Mouse (Mus musculus): ENCODE measurements around the gene Lypla2.
A peak's percentile ranks its signal among the peaks of the same experiment; 100 is the strongest.

Lypla2 gene

GRCm38 (mm10) chr4:135972911-135973811, 735 bp upstream of the Lypla2 start:
- DNase-seq (ENCODE audit: low read depth, low spot score): no peak

DNA sequence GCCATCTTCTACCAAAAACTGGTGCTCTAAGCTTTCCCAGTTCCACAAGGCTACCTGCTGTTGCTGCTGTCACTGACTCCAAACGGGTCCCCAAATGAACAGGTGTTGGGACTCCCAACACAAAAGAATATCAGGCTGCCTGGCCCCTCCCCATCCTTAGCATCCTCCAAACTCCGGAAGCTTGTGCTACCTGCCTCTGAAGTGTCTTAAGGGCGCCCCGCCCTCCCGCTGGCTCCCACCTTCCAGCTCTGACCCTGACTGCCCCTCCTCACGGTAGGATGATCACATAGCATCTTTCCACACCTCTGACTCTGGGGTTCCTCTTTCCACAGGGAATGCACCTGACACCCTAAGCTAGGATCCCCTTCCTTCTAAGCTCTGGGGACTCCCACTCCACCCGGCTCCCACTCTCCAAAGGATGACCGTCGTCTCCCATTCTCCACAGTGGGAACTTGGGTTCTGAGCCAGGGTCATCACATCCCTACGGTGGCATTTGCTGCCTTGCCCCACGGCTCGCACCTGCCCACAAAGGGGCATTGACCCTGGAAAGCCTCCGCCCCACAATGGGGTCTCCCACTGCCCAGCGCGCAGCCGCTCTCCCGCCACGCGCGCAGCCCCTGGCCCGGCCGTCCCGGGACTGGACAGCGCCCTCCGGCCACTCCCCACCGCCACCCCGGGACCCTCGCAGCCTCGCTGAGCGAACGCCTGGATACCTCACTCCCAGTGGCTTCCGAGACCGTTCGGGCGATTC, 446 bp downstream of the Lypla2 start:
- no peak for DNase-seq (ENCODE audit: low read depth, low spot score)

- DNase-seq (ENCODE audit: low read depth, low spot score): no peak
Measured at GRCm38 (mm10) chr4:135970585-135970984, 1.8 kb downstream of the Lypla2 start.

DNA sequence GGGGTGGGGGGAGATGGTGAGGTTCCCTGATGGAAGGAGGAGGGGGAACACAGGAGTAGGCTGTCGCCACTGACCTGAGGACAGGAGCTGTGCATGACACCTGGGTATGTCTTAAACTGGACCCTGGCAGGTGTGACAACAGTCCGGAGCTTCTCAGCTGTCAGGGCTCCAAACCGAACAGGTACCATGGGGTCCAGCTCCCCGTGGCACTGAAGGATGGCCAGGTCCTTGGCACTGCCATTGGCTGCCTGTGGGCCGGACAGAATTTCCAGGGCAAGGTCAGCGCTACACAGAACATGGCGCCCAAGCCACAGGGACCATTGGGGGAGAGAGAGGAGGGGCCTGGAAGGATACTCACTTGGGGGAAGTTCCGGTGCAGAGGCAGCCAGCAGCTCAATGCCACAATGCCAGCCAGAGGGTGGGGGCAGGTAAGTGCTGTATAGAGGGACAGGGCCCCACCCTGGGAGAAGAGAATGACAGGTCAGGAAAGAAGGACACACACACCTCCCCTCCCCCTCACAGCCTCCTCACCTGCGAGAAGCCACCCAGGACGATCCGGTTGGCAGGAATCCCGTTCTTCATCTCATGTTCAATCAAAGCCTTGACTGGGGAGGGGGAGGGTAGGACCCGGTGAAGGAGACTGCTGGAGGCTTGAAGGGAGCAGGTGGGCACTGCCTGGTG, 3.2 kb downstream of the Lypla2 start:
- DNase-seq (ENCODE audit: low read depth, low spot score): no peak

DNA sequence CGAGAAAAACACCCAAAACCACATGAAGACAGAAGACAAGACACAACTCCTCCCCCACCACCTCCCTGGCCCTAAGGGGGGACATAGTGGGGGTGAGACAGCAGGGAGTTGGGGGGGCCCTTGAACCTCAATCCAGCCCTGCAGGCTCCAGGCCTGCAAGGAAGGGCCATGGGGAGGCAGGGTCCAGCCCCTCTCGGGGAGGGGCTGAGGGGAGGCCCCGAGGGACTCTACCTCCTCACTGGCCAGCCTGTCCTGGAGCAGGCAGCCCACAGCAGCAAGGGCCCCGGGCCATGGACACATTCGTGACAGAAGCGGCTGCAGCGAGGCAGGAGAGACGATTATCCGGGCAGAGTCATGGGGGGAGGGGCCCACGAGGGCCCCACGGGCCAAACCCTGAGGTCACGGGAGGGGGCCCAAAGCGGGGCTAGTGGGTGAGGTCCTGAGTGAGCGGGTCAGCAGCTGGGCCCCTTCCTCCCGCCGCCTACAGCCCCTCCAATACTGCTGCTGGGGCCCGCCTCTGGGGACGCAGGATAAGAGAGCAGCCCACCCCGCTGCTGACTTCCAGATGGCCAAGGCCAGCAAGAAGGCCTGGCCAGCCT, 4.1 kb downstream of the Lypla2 start:
- DNase-seq (ENCODE audit: low read depth, low spot score): no peak

- DNase-seq (ENCODE audit: low read depth, low spot score): no peak
Measured at GRCm38 (mm10) chr4:135967086-135967760, 5.2 kb downstream of the Lypla2 start.

GRCm38 (mm10) chr4:135966283-135966682, 6.1 kb downstream of the Lypla2 start:
- no peak for DNase-seq (ENCODE audit: low read depth, low spot score)

GRCm38 (mm10) chr4:135965113-135965512, 7.3 kb downstream of the Lypla2 start:
- no peak for DNase-seq (ENCODE audit: low read depth, low spot score)

GRCm38 (mm10) chr4:135964426-135964825, 8.0 kb downstream of the Lypla2 start:
- no peak for DNase-seq (ENCODE audit: low read depth, low spot score)

DNA sequence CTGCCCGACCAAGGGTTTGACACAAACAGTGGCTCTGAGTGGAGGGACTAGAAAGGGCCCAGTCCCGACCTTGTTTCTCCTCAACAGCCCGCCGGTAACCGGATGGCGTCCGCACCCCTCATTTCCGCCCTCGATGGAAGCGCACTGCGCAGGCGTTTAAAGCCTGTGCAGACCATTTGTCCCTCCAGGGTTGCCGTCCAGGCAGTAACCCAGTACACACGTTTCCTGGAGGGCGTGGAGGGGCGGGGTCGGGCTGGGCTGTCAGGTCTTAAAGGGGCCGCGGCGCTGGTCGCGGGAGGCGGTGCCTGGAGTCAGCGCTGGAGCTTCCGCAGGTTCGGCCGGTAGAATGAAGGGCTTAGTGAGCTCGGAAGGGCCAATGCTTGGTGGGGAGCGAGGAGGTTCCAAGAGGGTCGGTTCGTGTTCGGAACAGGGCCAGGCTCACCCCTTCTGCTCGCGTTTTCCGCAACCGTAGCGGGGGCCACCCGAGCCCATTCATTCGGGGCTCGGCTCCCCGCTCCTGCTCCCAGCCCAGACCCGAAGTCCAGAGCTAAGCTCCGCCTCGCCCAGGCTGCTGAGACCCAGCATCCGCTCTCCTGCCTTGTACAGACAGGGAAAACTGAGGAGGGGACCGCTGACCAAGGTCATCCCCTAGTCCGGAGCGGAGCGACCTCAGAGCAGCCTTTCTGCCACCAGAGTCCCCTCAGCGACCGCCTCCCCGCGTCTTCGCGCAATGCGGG, 8.8 kb downstream of the Lypla2 start, which contains the start of gene Gale:
Gale (plus strand) TSS at position 271 of the 737 bp plus-strand sequence.
- DNase-seq (ENCODE audit: low read depth, low spot score): peak; percentile 91

DNA sequence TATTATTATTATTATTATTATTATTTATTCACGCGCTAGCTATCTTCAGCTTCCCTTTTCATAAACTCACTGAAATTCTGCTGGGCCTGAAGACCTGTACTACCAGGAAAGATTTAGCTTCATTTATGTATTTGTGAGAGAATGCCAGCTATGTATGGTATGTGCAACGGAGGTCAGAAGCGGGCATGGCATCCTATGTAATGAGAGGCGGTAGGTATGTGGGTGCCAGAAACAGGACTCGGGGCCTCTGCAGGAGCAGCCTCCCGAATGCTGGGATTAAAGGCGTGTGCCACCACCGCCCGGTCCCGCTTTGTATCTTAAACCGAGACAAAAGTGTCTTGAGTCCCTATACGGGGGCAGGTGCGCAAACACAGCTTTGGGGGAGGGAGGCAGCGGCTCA, 9.5 kb downstream of the Lypla2 start:
- no peak for DNase-seq (ENCODE audit: low read depth, low spot score)

GRCm38 (mm10) chr4:135962198-135962597, 10.2 kb downstream of the Lypla2 start:
- DNase-seq (ENCODE audit: low read depth, low spot score): no peak

DNA sequence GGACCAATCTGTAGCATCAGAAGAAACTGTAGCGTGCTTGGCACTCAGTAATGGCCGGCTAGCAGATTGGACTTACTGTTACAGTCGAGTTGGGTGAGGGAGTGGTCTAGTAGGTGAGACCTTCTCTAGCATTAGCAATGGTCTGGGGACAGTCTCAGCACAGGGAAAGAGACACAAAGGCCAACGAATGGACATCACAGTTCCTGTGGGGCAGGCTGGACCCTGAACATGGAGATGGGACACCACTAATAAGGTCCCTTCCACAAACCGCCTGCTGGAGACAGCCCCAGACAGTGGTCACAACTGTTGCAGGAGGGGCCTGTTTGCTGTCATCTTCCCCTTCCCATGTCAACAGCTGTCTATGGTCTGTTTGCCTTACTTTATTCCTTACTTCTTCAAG, 10.7 kb downstream of the Lypla2 start:
- no peak for DNase-seq (ENCODE audit: low read depth, low spot score)

- DNase-seq (ENCODE audit: low read depth, low spot score): peak; percentile 64
Measured at GRCm38 (mm10) chr4:135960717-135961116, 11.7 kb downstream of the Lypla2 start.

DNA sequence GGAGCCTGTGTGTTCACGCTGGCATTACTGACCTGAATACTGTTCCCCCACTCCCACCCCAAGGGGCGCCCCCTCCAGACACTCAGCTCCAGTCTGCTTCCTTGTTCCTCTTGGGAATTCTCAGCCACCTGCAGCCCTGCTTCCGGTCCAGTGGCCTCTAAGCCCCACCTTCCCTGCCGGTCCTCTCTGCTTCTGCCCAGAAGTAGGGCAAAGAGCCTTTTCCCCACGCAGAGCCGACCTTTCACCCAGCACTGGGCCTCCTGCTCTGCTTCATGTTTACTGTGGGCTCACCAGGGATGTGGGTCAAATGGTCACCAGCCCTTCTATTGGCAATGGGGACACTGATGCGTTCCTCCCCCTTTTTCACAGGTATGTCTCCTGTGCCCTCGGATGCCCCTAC, 14.1 kb downstream of the Lypla2 start:
- no peak for DNase-seq (ENCODE audit: low read depth, low spot score)

DNA sequence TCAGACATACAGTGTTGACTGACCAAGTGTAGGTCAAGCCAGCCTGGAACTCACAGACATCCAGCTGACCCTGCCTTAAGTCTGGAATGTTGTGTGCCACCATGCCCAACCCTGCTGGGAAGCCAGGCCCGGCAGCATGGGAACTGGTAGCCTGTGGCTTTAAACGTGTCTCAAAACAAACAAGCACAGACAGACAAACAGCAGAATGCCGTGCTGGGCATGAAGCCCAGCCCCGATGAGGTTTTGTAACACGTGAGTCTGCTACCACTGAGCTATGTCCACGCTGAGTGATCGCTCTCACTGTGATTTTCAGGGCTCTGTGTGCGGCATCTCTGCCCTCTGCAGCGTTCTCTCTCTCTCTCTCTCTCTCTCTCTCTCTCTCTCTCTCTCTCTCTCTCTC, 16.5 kb downstream of the Lypla2 start:
- no peak for DNase-seq (ENCODE audit: low read depth, low spot score)

- peak; percentile 65 for DNase-seq (ENCODE audit: low read depth, low spot score)
Measured at GRCm38 (mm10) chr4:135954241-135954640, 18.2 kb downstream of the Lypla2 start.

DNA sequence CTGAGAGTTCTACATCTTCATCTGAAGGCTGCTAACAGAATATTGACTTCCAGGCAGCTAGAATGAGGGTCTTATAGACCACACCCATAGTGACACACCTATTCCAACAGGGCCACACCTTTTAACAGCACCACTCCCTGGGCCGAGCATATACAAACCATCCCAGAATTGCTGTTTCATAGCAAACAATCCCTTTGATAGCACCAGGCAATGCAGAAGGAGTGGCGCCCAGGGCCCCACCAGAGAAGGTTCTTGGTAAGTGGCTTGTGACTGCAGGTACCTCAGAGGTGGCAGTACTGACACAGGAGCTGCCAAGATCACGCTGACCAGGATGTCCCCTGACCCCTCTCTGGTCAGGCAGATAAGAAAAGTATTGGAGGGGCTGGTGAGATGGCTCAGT, 19.2 kb downstream of the Lypla2 start:
- DNase-seq (ENCODE audit: low read depth, low spot score): no peak

GRCm38 (mm10) chr4:135951505-135951904, 20.9 kb downstream of the Lypla2 start:
- DNase-seq (ENCODE audit: low read depth, low spot score): no peak

- no peak for DNase-seq (ENCODE audit: low read depth, low spot score)
Measured at GRCm38 (mm10) chr4:135950365-135950764, 22.1 kb downstream of the Lypla2 start.
